Mouse (Mus musculus) E14TG2a.4 (cell line): ENCODE results near the gene Slc5a3.

Source experiments
- H3K27me3 ChIP-seq: 2 replicates; pipeline ENCODE4 v1.6.1; 2014; ENCODE audit warnings: low read length, control low read depth; ENCODE audit not compliant: insufficient read depth
- H3K36me3 ChIP-seq: 2 replicates; pipeline ENCODE4 v1.6.1; 2014; ENCODE audit warnings: low read length, control low read depth; ENCODE audit not compliant: insufficient read depth
- H3K4me1 ChIP-seq: replicated peaks from 2 replicates; pipeline ENCODE4 v1.6.1; 2014; ENCODE audit warnings: low read depth, low read length, control low read depth
- H3K4me3 ChIP-seq: replicated peaks from 2 replicates; pipeline ENCODE4 v1.5.1; 2014; ENCODE audit warnings: mild to moderate bottlenecking, low read length
- H3K9me3 ChIP-seq: 2 replicates; pipeline ENCODE4 v1.6.1; 2014; ENCODE audit warnings: low read length, control low read depth
- CTCF ChIP-seq: conservative IDR thresholded peaks from 2 replicates; pipeline ENCODE4 v1.5.1; 2014; ENCODE audit warnings: low read length
- NANOG ChIP-seq: IDR thresholded peaks from 2 replicates; pipeline ENCODE4 v1.6.1; 2014; ENCODE audit warnings: borderline replicate concordance, low read length, mixed read lengths
- POU5F1 ChIP-seq: IDR thresholded peaks from 2 replicates; pipeline ENCODE4 v1.6.1; 2014; ENCODE audit warnings: low read length, borderline replicate concordance

The Slc5a3 gene

GRCm38 (mm10) chr16:92057852-92058643 is at the start of gene Slc5a3, which contains the start of the genes Mrps6 and Gm49711:
Gene Slc5a3 (plus strand): TSS chr16:92058322.
Gene Mrps6 (plus strand): TSS chr16:92058270.
Gene Gm49711 (plus strand): TSS chr16:92058316.
- TF ChIP-seq POU5F1, result no peak
- no peak for TF ChIP-seq NANOG
- no peak for TF ChIP-seq CTCF
- H3K9me3 ChIP-seq, result peaks cover 10% of the 10 kb centered on the region
- peak within 1 kb of the TSS; percentile 91 for H3K4me3 ChIP-seq
- H3K36me3 ChIP-seq, result peaks cover 30% of the 10 kb centered on the region
- peaks cover 29% of the 10 kb centered on the region for H3K4me1 ChIP-seq
- H3K27me3 ChIP-seq, result peaks cover 19% of the 10 kb centered on the region

DNA sequence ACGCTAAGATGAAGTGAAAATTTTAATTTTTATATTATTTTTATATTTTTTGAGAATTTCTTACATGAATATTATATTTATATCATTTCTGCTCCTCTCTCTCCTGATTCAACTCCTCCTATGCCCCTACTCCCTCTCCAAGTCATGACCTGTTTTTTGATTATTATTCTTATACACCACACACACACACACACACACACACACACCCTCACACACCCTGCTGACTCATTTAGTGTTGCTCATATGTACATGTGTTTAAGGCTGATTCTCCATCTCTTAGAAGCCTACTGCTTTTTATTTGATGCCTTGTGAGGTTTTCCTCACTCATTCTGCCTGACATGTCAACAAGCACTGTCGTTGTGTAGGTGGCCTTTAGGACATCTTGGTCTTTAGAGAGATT is 48.5 kb upstream of the Slc5a3 start:
- TF ChIP-seq NANOG (no peak), POU5F1 (no peak), CTCF (no peak)
- H3K4me1 ChIP-seq, result no peaks in the 10 kb centered on the region
- H3K9me3 ChIP-seq, result peaks cover 8% of the 10 kb centered on the region; the same call in 1 of the 2 replicates
- H3K36me3 ChIP-seq, result no peaks in the 10 kb centered on the region
- H3K4me3 ChIP-seq, result no peak overlapping the region
- peaks cover 7% of the 10 kb centered on the region; the same call in 1 of the 2 replicates for H3K27me3 ChIP-seq

DNA sequence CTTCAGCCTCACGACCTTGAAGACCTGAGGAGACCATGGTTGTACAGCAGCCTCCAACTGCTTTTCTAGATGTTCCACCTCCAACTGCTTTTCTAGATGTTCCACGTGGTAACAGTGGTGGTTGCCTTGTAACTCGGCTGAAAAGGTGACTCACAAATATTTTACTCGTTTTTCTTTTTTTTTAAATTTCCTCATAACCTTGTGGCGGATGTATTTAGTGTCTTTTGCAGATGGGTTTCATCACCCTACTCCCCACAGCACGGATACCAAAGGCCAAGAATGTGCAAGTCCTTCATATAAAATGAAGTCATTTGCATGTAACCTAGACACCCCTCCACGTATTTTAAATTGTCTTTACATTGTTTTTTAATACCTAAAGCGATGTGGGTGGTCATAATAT is 41.3 kb upstream of the Slc5a3 start:
- no peak for TF ChIP-seq CTCF
- TF ChIP-seq NANOG, result no peak
- no peak for TF ChIP-seq POU5F1
- Histone ChIP-seq H3K4me3 (no peak overlapping the region), H3K4me1 (peaks cover 30% of the 10 kb centered on the region), H3K9me3 (peaks cover 4% of the 10 kb centered on the region; the same call in 1 of the 2 replicates), H3K27me3 (peaks cover 26% of the 10 kb centered on the region), H3K36me3 (no peaks in the 10 kb centered on the region)

GRCm38 (mm10) chr16:92019141-92020118 is 38.7 kb upstream of the Slc5a3 start:
- Histone ChIP-seq H3K27me3 (peaks cover 21% of the 10 kb centered on the region), H3K4me1 (peaks cover 48% of the 10 kb centered on the region), H3K4me3 (peak overlapping the region; percentile 58), H3K9me3 (peaks cover 5% of the 10 kb centered on the region; the same call in 1 of the 2 replicates), H3K36me3 (no peaks in the 10 kb centered on the region)
- TF ChIP-seq POU5F1 (no peak), CTCF (no peak), NANOG (no peak)

- Histone ChIP-seq H3K4me3 (no peak overlapping the region), H3K9me3 (peaks cover 5% of the 10 kb centered on the region; the same call in 1 of the 2 replicates), H3K36me3 (no peaks in the 10 kb centered on the region), H3K27me3 (peaks cover 17% of the 10 kb centered on the region), H3K4me1 (peaks cover 61% of the 10 kb centered on the region)
- TF ChIP-seq POU5F1 (no peak), NANOG (no peak), CTCF (no peak)
Measured at GRCm38 (mm10) chr16:92021656-92022400, 36.3 kb upstream of the Slc5a3 start.

DNA sequence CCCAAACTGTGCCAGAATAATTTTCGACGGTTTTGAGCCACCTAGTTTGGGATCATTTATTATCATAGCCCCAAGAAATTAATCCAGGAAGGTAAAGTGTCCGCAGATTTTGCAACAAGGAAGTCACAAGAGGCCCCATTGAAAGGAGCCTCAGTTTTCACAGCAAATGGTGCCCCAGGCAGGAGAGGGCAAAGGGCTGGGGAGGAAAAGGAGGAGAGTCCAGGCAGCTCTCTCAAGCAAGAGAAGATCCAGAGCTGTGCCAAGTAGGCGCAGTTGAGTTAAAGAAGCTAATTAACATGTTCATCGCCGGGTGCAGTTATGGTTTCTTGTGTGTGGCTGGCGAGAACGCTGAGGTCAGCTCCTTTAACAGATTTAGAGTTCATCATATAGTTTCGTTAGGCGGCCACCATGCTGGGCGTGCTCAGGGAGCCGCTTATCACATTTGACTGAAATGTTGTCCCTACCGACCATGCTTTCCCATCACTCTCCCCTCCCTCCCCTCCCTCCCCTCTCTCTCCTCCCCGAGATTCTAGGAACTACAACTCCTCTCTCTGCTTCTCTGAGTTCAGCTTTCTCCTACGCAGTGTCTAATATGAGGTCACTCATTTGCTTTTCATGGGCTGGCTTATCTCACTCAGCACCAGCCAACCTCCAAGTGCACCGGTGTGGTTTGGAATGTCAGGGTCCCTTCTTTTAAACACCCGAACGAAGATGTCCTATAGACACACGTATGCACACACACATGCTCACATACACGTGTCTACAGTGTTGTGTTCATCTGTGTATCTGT is 35.4 kb upstream of the Slc5a3 start:
- TF ChIP-seq POU5F1, result no peak
- no peak for TF ChIP-seq NANOG
- TF ChIP-seq CTCF, result no peak
- peaks cover 61% of the 10 kb centered on the region for H3K4me1 ChIP-seq

GRCm38 (mm10) chr16:92033286-92033685 is 24.8 kb upstream of the Slc5a3 start:
- peaks cover 16% of the 10 kb centered on the region; the same call in 1 of the 2 replicates for H3K27me3 ChIP-seq
- H3K36me3 ChIP-seq, result no peaks in the 10 kb centered on the region
- TF ChIP-seq NANOG (no peak), POU5F1 (no peak), CTCF (no peak)
- 0 out of 2 replicates have a peak, but pooled peaks cover 3% of the 10 kb centered on the region for H3K4me1 ChIP-seq
- no peaks in the 10 kb centered on the region for H3K9me3 ChIP-seq
- H3K4me3 ChIP-seq, result no peak overlapping the region

More for the DNA sequence above, 35.4 kb upstream of the Slc5a3 start:
- Histone ChIP-seq H3K4me3 (peak overlapping the region; percentile 35; the same call in 1 of the 2 replicates), H3K36me3 (no peaks in the 10 kb centered on the region), H3K9me3 (peaks cover 5% of the 10 kb centered on the region; the same call in 1 of the 2 replicates), H3K27me3 (peaks cover 17% of the 10 kb centered on the region)
